Comparison of ENCODE assay signal across 8 mouse cellular contexts in genomic region chr17:33909077-33909868, GRCm38 (mm10). TPM values are rescaled to one million over a fixed set of nuclear protein-coding genes. Genes with fewer than 3 reads are reported as not detected.
DNase-seq lines count a peak whose midpoint lies in the region; ATAC-seq and TF ChIP-seq lines count a peak whose summit lies in the region.

Gene Daxx, plus strand, starts transcription at chr17:33909414.

- H3K9me3 ChIP-seq in megakaryocyte, embryonic 14.5 days = no peaks in the 10 kb centered on the region

- ATAC-seq in activated CD4-positive, CD25-positive, alpha-beta regulatory T cell, adult 4 months = peak; percentile 85

- peaks cover 37% of the 10 kb centered on the region for H3K36me3 ChIP-seq in megakaryocyte, embryonic 14.5 days (replicated peaks; ENCODE audit: low read length)

- DNase-seq in gastrocnemius, adult 8-10 months (ENCODE audit: low spot score in 2 of 2) = peak; percentile 97 to 98
- peak; percentile 85 for DNase-seq in hindlimb bud, embryonic 11.5 days (ENCODE audit: extremely low spot score, low read depth, low spot score)
- DNase-seq in left cerebral cortex, adult 8-10 months (ENCODE audit: low spot score in 2 of 2) = peak; percentile 94 to 99
- peak; percentile 99 for DNase-seq in right cerebral cortex, postnatal 10 days (ENCODE audit: low spot score in 2 of 2)
- peak; percentile 98 for DNase-seq in urinary bladder, postnatal 25 days (ENCODE audit: low spot score)

- no peak for TF ChIP-seq CTCF in cortical plate, adult 2 months (IDR thresholded peaks at IDR 0.05; ENCODE audit: extremely low read depth, insufficient read depth, low read length)

- peaks cover 1% of the 10 kb centered on the region; the same call in 1 of the 2 replicates for H3K4me1 ChIP-seq in cortical plate, adult 2 months (ENCODE audit: control insufficient read depth, insufficient read depth, low read length)
- H3K4me1 ChIP-seq in megakaryocyte, embryonic 14.5 days = peaks cover 63% of the 10 kb centered on the region

- no peaks in the 10 kb centered on the region for H3K27me3 ChIP-seq in megakaryocyte, embryonic 14.5 days (replicated peaks)

- H3K27ac ChIP-seq in cortical plate, adult 2 months (ENCODE audit: insufficient read depth, low read length) = peak within 1 kb of the TSS; percentile 79

- H3K4me3 ChIP-seq in cortical plate, adult 2 months (ENCODE audit: insufficient read depth, low read length) = peak within 1 kb of the TSS; percentile 85
- H3K4me3 ChIP-seq in megakaryocyte, embryonic 14.5 days (replicated peaks) = peak within 1 kb of the TSS; percentile 92

- peak; percentile 80 for TF ChIP-seq POLR2A in cortical plate, adult 2 months (IDR thresholded peaks at IDR 0.05; ENCODE audit: extremely low read depth, insufficient read depth, low read length)

RNA-seq across cellular contexts. Expression of gene Daxx, which starts in this region (rescaled TPM):
- 100 to 1,000 TPM in 1 of 2 experiments, 10 to 100 TPM in 1; 97.4 to 149 TPM for polyA plus RNA-seq in activated CD4-positive, CD25-positive, alpha-beta regulatory T cell, adult 4 months (2017; shearing (Covaris generic))
- 27.2 and 27.4 TPM in 2 replicates for polyA plus RNA-seq in cortical plate, adult 2 months (2012; rRNA removed)
- total RNA-seq in gastrocnemius, adult 8-10 months (2022) = 10 to 100 TPM; 14.1 to 18.5 (median 16.1) TPM
- total RNA-seq in left cerebral cortex, adult 8-10 months (2022) = 10 to 100 TPM; 24.0 to 31.9 (median 27.1) TPM
- 11.0 and 20.0 TPM in 2 replicates for polyA plus RNA-seq in megakaryocyte, embryonic 14.5 days (2012; ENCODE audit: insufficient read depth, low replicate concordance)

Comparison
In these comparisons a context has a peak if more than half of its experiments do, and no peak if none do; other contexts are left out.
1. Peak in every context shown above with its lines: DNase-seq, ATAC-seq, H3K4me3 ChIP-seq and H3K27ac ChIP-seq.